Mouse (Mus musculus) cerebellum, postnatal 10 days (tissue): Measurements from ENCODE around the gene Gm49369.
"Not testable (repeated sequence)": the region's sequence is repeated elsewhere in the genome, so short reads cannot be mapped to it uniquely, and the experiment has no call there.

Experiments
- DNase-seq, 2 experiments: peaks; one replicate each; pipeline ENCODE4 v3.0.0; 2021; ENCODE audit warnings: mixed read lengths in 2 of 2

Gm49369 gene

GRCm38 (mm10) chr7:142328507-142328906 lies 54.0 kb downstream of the Gm49369 start:
- no peak for DNase-seq

- no peak for DNase-seq
Observed at GRCm38 (mm10) chr7:142326714-142327445, 55.6 kb downstream of the Gm49369 start.

- no peak for DNase-seq
Observed at GRCm38 (mm10) chr7:142323396-142324117, 58.9 kb downstream of the Gm49369 start.

- DNase-seq, result no peak
Observed at GRCm38 (mm10) chr7:142322641-142323040, 59.8 kb downstream of the Gm49369 start.

- not testable (repeated sequence) for DNase-seq
Observed at GRCm38 (mm10) chr7:142321637-142322306, 60.7 kb downstream of the Gm49369 start.
